Mouse (Mus musculus): Measurements from ENCODE around the gene Gm9857. TPM values are rescaled to one million over a fixed set of nuclear protein-coding genes. Genes with fewer than 3 reads are reported as not detected.
A peak's percentile ranks its signal among the peaks of the same experiment; 100 is the strongest.

Gm9857 gene
- not detected in 2 replicates for polyA plus RNA-seq (2015; fragmentation: Nextera tagmentation; extraction: Ambion mirVana)

- Histone ChIP-seq H3K36me3 (no peaks in the 10 kb centered on the region), H3K9ac (no peak within 1 kb of the TSS), H3K4me2 (replicated peaks) (peak within 1 kb of the TSS; percentile 68), H3K4me3 (replicated peaks) (peak within 1 kb of the TSS; percentile 33), H3K4me1 (replicated peaks) (peaks cover 4% of the 10 kb centered on the region; the same call in 1 of the 2 replicates), H3K9me3 (no peaks in the 10 kb centered on the region), H3K27ac (no peak within 1 kb of the TSS), H3K27me3 (replicated peaks) (no peaks in the 10 kb centered on the region)
- peak; percentile 80 for ATAC-seq
- 53% methylated on average over 54 of the region's 59 CpGs for WGBS
Measured at GRCm38 (mm10) chr3:108940001-108940633, at the start of gene Gm9857. TSS of gene Gm9857 (minus strand) at chr3:108940445.

- WGBS, result 81% methylated on average over 12 of the region's 12 CpGs
- Histone ChIP-seq H3K4me2 (replicated peaks) (no peak overlapping the region), H3K9me3 (no peaks in the 10 kb centered on the region), H3K36me3 (peaks cover 3% of the 10 kb centered on the region; the same call in 1 of the 2 replicates), H3K4me1 (replicated peaks) (no peaks in the 10 kb centered on the region), H3K9ac (no peak overlapping the region), H3K4me3 (replicated peaks) (no peak overlapping the region), H3K27me3 (replicated peaks) (no peaks in the 10 kb centered on the region), H3K27ac (no peak overlapping the region)
- ATAC-seq, result no peak
Measured at GRCm38 (mm10) chr3:108987009-108987659, 46.9 kb upstream of the Gm9857 start.

DNA sequence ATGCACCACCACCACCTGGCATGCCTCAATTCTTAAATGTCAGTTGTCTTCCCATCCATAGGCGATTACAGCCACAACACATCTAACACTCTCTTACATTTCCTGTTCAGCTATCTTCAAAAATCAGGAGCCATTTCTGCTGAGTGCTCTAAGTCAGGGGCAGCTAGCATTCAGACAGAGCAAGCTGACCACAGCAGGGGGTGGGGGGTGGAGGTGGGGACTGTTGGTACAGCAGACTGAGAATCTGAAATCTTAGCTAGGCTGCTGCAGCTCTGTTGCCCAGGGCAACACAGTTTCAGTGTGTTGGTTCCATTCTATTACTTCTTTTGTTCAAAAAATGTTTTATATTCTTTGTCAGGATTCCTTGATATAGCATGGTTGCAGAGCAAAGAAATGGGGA lies 46.3 kb upstream of the Gm9857 start:
- no peaks in the 10 kb centered on the region for H3K9me3 ChIP-seq
- no peak overlapping the region for H3K4me2 ChIP-seq (replicated peaks)
- H3K4me1 ChIP-seq (replicated peaks), result no peaks in the 10 kb centered on the region
- no peak for ATAC-seq
- H3K9ac ChIP-seq, result no peak overlapping the region
- H3K27me3 ChIP-seq (replicated peaks), result no peaks in the 10 kb centered on the region
- WGBS, result 73% methylated on average over 1 of the region's 1 CpGs
- no peak overlapping the region for H3K27ac ChIP-seq
- H3K4me3 ChIP-seq (replicated peaks), result no peak overlapping the region
- peaks cover 3% of the 10 kb centered on the region; the same call in 1 of the 2 replicates for H3K36me3 ChIP-seq

DNA sequence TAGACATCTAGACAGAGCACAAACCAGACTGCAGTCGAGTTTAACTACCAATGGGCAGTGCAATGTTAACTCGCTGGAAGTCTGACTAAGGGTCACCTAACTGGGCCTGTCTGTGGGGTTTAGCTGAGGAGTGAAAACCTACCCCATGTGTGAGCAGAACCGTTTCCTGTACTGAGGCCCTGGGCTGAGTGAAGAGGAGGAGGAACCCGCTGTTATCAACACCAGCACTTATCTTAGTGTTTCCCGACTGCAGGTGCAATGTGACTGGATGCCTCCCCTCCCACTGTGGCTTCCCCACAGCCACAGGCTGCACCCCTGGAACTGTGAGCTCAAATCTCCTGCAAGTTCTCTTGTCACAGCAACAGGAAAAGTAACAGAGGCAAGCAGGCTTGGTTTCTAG lies 43.7 kb upstream of the Gm9857 start:
- H3K9ac ChIP-seq, result no peak overlapping the region
- peaks cover 9% of the 10 kb centered on the region for H3K36me3 ChIP-seq
- WGBS, result 56% methylated on average over 5 of the region's 5 CpGs
- H3K27me3 ChIP-seq (replicated peaks), result no peaks in the 10 kb centered on the region
- H3K4me1 ChIP-seq (replicated peaks), result no peaks in the 10 kb centered on the region
- no peak overlapping the region for H3K27ac ChIP-seq
- H3K4me3 ChIP-seq (replicated peaks), result no peak overlapping the region
- H3K4me2 ChIP-seq (replicated peaks), result no peak overlapping the region
- ATAC-seq, result no peak
- H3K9me3 ChIP-seq, result no peaks in the 10 kb centered on the region

DNA sequence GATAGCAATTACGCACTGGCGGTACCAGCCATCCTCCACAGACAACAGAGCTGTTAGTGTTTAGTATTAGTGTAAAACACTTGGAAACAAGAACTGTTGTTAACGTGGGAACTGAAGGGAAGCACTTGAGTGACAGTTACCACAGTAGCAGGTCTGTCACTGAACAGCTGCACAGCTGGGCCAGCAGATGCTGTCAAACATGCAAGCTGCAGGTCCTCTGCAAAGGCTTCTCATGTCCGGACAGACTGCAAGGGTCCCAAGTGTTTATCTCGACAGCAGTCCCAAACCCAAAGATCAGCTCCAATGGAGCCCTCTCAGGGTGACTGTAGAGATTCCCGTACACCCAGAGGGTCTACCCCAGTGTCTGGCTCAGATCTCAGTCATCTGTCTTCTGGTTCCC lies 41.7 kb upstream of the Gm9857 start:
- Histone ChIP-seq H3K4me2 (replicated peaks) (no peak overlapping the region), H3K4me1 (replicated peaks) (no peaks in the 10 kb centered on the region), H3K27ac (no peak overlapping the region), H3K27me3 (replicated peaks) (no peaks in the 10 kb centered on the region), H3K9me3 (no peaks in the 10 kb centered on the region), H3K9ac (no peak overlapping the region), H3K4me3 (replicated peaks) (no peak overlapping the region), H3K36me3 (peaks cover 14% of the 10 kb centered on the region)
- ATAC-seq, result no peak
- 84% methylated on average over 6 of the region's 6 CpGs for WGBS

GRCm38 (mm10) chr3:108977340-108978030 lies 37.2 kb upstream of the Gm9857 start:
- Histone ChIP-seq H3K36me3 (peaks cover 17% of the 10 kb centered on the region), H3K4me3 (replicated peaks) (no peak overlapping the region), H3K9ac (no peak overlapping the region), H3K27me3 (replicated peaks) (no peaks in the 10 kb centered on the region), H3K27ac (no peak overlapping the region), H3K9me3 (no peaks in the 10 kb centered on the region), H3K4me1 (replicated peaks) (no peaks in the 10 kb centered on the region), H3K4me2 (replicated peaks) (no peak overlapping the region)
- ATAC-seq, result no peak
- 92% methylated on average over 13 of the region's 13 CpGs for WGBS

DNA sequence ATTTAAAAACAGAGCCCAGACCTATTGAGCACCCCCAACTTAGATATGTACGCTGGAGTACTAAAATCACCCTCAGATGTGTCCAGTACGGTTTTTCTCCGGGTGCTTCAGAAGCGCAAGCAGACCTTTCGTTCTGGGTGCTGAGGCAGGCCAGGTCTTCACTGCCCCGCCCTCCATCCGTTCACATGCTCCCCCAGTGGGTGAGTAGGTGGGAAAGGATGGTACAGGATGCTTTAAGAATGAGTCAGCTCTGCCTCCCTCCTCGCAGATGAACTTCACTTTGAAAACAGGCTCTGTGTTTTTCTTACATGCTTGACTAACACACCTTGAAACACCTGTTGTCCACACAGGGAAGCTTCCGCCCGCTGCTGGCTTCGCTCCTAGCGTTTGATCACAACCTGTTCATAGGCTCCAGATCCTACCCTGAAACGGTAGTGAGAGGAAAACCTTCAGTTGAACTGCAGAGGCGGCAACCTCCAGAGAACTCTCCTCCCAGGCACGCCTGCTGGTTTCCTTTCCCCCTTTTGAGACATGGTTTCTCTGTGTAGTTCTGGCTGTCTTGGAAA lies 34.8 kb upstream of the Gm9857 start:
- Histone ChIP-seq H3K9me3 (no peaks in the 10 kb centered on the region), H3K4me2 (replicated peaks) (no peak overlapping the region), H3K9ac (no peak overlapping the region), H3K27ac (no peak overlapping the region), H3K36me3 (peaks cover 16% of the 10 kb centered on the region), H3K4me3 (replicated peaks) (no peak overlapping the region), H3K27me3 (replicated peaks) (no peaks in the 10 kb centered on the region), H3K4me1 (replicated peaks) (no peaks in the 10 kb centered on the region)
- no peak for ATAC-seq
- WGBS, result 84% methylated on average over 15 of the region's 15 CpGs

GRCm38 (mm10) chr3:108973980-108974660 lies 33.9 kb upstream of the Gm9857 start:
- 82% methylated on average over 13 of the region's 13 CpGs for WGBS
- Histone ChIP-seq H3K27ac (no peak overlapping the region), H3K4me1 (replicated peaks) (no peaks in the 10 kb centered on the region), H3K9me3 (no peaks in the 10 kb centered on the region), H3K27me3 (replicated peaks) (no peaks in the 10 kb centered on the region), H3K4me2 (replicated peaks) (no peak overlapping the region), H3K4me3 (replicated peaks) (no peak overlapping the region), H3K9ac (no peak overlapping the region), H3K36me3 (0 out of 2 replicates have a peak, but pooled peaks cover 8% of the 10 kb centered on the region)
- no peak for ATAC-seq

GRCm38 (mm10) chr3:108966051-108966450 lies 25.8 kb upstream of the Gm9857 start:
- H3K27ac ChIP-seq, result no peak overlapping the region
- no peak overlapping the region for H3K4me3 ChIP-seq (replicated peaks)
- H3K36me3 ChIP-seq, result no peaks in the 10 kb centered on the region
- ATAC-seq, result no peak
- H3K4me1 ChIP-seq (replicated peaks), result peaks cover 10% of the 10 kb centered on the region
- no peak overlapping the region for H3K4me2 ChIP-seq (replicated peaks)
- 91% methylated on average over 3 of the region's 3 CpGs for WGBS
- H3K9ac ChIP-seq, result no peak overlapping the region
- H3K27me3 ChIP-seq (replicated peaks), result no peaks in the 10 kb centered on the region
- H3K9me3 ChIP-seq, result no peaks in the 10 kb centered on the region

DNA sequence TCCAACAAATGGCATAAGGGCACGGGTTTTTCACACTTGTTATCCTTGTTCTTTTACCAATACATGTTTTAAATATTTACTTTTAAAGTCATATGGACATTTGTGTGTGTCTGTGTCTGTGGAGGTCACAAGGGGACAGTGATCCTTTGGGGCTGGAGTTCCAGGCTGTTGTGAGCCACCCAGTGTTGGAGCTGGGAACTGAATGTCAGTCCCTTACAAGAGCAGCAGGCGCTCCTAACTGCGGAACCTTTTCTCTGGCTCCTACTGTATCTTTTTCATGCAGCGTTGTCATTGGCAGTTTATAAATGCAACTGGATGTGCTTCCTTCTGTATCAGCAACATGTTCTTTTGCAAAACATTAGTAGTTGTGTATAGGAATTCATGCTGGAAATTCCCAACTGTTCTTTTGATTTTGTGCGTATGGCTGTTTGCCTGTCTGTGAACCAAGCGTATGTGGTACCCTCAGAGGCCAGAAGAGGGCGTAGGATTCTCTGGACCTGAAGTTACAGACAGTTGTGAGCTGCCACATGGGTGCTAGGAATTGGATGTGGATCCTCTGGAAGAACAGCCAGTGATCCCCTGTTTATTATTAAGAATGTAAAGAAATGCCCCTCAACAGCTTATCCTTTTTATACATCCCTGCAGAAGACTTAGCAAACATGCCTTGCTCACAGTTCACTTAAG lies 24.3 kb upstream of the Gm9857 start:
- no peak overlapping the region for H3K4me3 ChIP-seq (replicated peaks)
- H3K4me1 ChIP-seq (replicated peaks), result peaks cover 11% of the 10 kb centered on the region
- H3K27ac ChIP-seq, result no peak overlapping the region
- ATAC-seq, result no peak
- WGBS, result 74% methylated on average over 7 of the region's 7 CpGs
- H3K4me2 ChIP-seq (replicated peaks), result no peak overlapping the region
- no peak overlapping the region for H3K9ac ChIP-seq
- H3K27me3 ChIP-seq (replicated peaks), result no peaks in the 10 kb centered on the region
- no peaks in the 10 kb centered on the region for H3K36me3 ChIP-seq
- no peaks in the 10 kb centered on the region for H3K9me3 ChIP-seq

- H3K27ac ChIP-seq, result no peak overlapping the region
- ATAC-seq, result no peak
- no peaks in the 10 kb centered on the region for H3K36me3 ChIP-seq
- no peaks in the 10 kb centered on the region for H3K9me3 ChIP-seq
- no peaks in the 10 kb centered on the region for H3K27me3 ChIP-seq (replicated peaks)
- H3K4me3 ChIP-seq (replicated peaks), result no peak overlapping the region
- 79% methylated on average over 3 of the region's 3 CpGs for WGBS
- H3K4me2 ChIP-seq (replicated peaks), result no peak overlapping the region
- peaks cover 11% of the 10 kb centered on the region for H3K4me1 ChIP-seq (replicated peaks)
- no peak overlapping the region for H3K9ac ChIP-seq
Measured at GRCm38 (mm10) chr3:108963776-108964175, 23.5 kb upstream of the Gm9857 start.

All from intestine, embryonic 15.5 days (tissue).